8 mouse cellular contexts compared by ENCODE assay signal in genomic region chr11:120030145-120030901, GRCm38 (mm10). TPM values are rescaled to one million over a fixed set of nuclear protein-coding genes. Genes with fewer than 3 reads are reported as not detected.
DNase-seq lines count a peak whose midpoint lies in the region; ATAC-seq and TF ChIP-seq lines count a peak whose summit lies in the region.

No protein-coding gene starts in this region.

- no peak overlapping the region for H3K4me2 ChIP-seq in stomach, postnatal 0 days (replicated peaks; ENCODE audit: low read depth)

- peak; percentile 17; the same call in 1 of the 2 replicates for ATAC-seq in stomach, postnatal 0 days (ENCODE audit: low FRiP score, low TSS enrichment)

- WGBS in kidney, adult 2 months = 29% methylated on average over 10 of the region's 10 CpGs
- 38% methylated on average over 10 of the region's 10 CpGs for WGBS in stomach, postnatal 0 days

- H3K27ac ChIP-seq in left cerebral cortex, adult 2 months = peak overlapping the region; percentile 13
- H3K27ac ChIP-seq in kidney, adult 2 months (ENCODE audit: insufficient read depth, low read depth, low read length) = no peak overlapping the region; the same call in 1 of the 2 replicates
- no peak overlapping the region for H3K27ac ChIP-seq in stomach, postnatal 0 days (replicated peaks)

- H3K36me3 ChIP-seq in kidney, adult 2 months (ENCODE audit: control insufficient read depth, insufficient read depth, low read length) = no peaks in the 10 kb centered on the region
- H3K36me3 ChIP-seq in stomach, postnatal 0 days (ENCODE audit: control insufficient read depth, insufficient read depth, low read length) = no peaks in the 10 kb centered on the region

- TF ChIP-seq EP300 in stomach, postnatal 0 days (optimal IDR thresholded peaks at IDR 0.05) = no peak

- no peaks in the 10 kb centered on the region for H3K9me3 ChIP-seq in stomach, postnatal 0 days (ENCODE audit: control insufficient read depth, low read length)

- intact Hi-C loops in left cerebral cortex, adult 2 months (cut with DNase I) = loop anchor here (1.0 kb wide), 1 partner anchor 35 kb away; no protein-coding TSS in a partner anchor

- no peak for DNase-seq in left cerebral cortex, adult 2 months (ENCODE audit: extremely low spot score in 1 of 2, low spot score in 2 of 2)
- DNase-seq in left cerebral cortex, adult 8-10 months (ENCODE audit: low spot score in 2 of 2) = no peak
- peak; percentile 65 for DNase-seq in brain, embryonic 14.5 days (ENCODE audit: low read depth)
- DNase-seq in heart, adult 8-10 months (ENCODE audit: low spot score) = peak; percentile 49
- DNase-seq in kidney, adult 2 months = peak; percentile 69
- peak; percentile 67 to 77 for DNase-seq in lung, postnatal 4 days
- no peak for DNase-seq in stomach, postnatal 0 days (ENCODE audit: low spot score)
- DNase-seq in left cerebral cortex, adult 9 months (ENCODE audit: low spot score in 2 of 2) = no peak

- H3K4me1 ChIP-seq in kidney, adult 2 months (ENCODE audit: control insufficient read depth, insufficient read depth, low read length) = peaks cover 6% of the 10 kb centered on the region; the same call in 1 of the 2 replicates
- H3K4me1 ChIP-seq in stomach, postnatal 0 days (replicated peaks; ENCODE audit: control insufficient read depth, insufficient read depth) = no peaks in the 10 kb centered on the region

- H3K27me3 ChIP-seq in kidney, adult 2 months (replicated peaks; ENCODE audit: control insufficient read depth, insufficient read depth, low read length) = no peaks in the 10 kb centered on the region
- H3K27me3 ChIP-seq in stomach, postnatal 0 days (ENCODE audit: control insufficient read depth, insufficient read depth, low read length) = no peaks in the 10 kb centered on the region

- TF ChIP-seq CTCF in left cerebral cortex, adult 2 months (IDR thresholded peaks at IDR 0.05) = peak; percentile 69
- peak; percentile 75; the same call in 1 of the 2 replicates for TF ChIP-seq CTCF in brain, embryonic 14.5 days (IDR thresholded peaks at IDR 0.05; ENCODE audit: borderline replicate concordance, extremely low read depth, insufficient read depth, insufficient read length)
- TF ChIP-seq CTCF in kidney, adult 2 months (conservative IDR thresholded peaks at IDR 0.05; ENCODE audit: insufficient read depth, insufficient read length, low read depth, low read length) = peak; percentile 72
- TF ChIP-seq CTCF in stomach, postnatal 0 days (IDR thresholded peaks at IDR 0.05; ENCODE audit: low read depth) = peak; percentile 84

- no peak overlapping the region for H3K4me3 ChIP-seq in left cerebral cortex, adult 2 months
- no peak overlapping the region for H3K4me3 ChIP-seq in kidney, adult 2 months (ENCODE audit: insufficient read depth, low read depth, low read length)
- no peak overlapping the region for H3K4me3 ChIP-seq in stomach, postnatal 0 days (ENCODE audit: low read depth, low read length)

- no peak for TF ChIP-seq POLR2A in brain, embryonic 14.5 days (IDR thresholded peaks at IDR 0.05; ENCODE audit: borderline replicate concordance, extremely low read depth, insufficient read depth, insufficient read length, poor library complexity, severe bottlenecking)
- TF ChIP-seq POLR2A in kidney, adult 2 months (IDR thresholded peaks at IDR 0.05; ENCODE audit: low read depth, low read length) = no peak

- H3K9ac ChIP-seq in stomach, postnatal 0 days (ENCODE audit: low read length) = no peak overlapping the region

RNA-seq across cellular contexts. Expression of gene Aatk, which starts 16.6 kb away (rescaled TPM):
- 100 to 1,000 TPM; 193 to 203 TPM for total RNA-seq in left cerebral cortex, adult 2 months (2021)
- total RNA-seq in left cerebral cortex, adult 8-10 months (2022) = 100 to 1,000 TPM; 217 to 244 (median 225) TPM
- polyA plus RNA-seq in brain, embryonic 14.5 days (2012; rRNA removed) = 54.8 and 71.1 TPM in 2 replicates
- 1 to 10 TPM; 3.1 to 6.2 (median 4.7) TPM for total RNA-seq in heart, adult 8-10 months (2022)
- 5.1 and 6.8 TPM in 2 replicates for polyA plus RNA-seq in kidney, adult 2 months (2012; rRNA removed)
- polyA plus RNA-seq in stomach, postnatal 0 days (2015; fragmentation: Nextera tagmentation; extraction: Ambion mirVana) = 1.6 and 2.1 TPM in 2 replicates

RNA-seq across cellular contexts. Expression of gene Cep131, which starts 56.3 kb away (rescaled TPM):
- total RNA-seq in left cerebral cortex, adult 2 months (2021) = 10 to 100 TPM; 33.8 to 37.1 TPM
- total RNA-seq in left cerebral cortex, adult 8-10 months (2022) = 10 to 100 TPM; 29.8 to 37.4 (median 32.2) TPM
- 34.7 and 43.3 TPM in 2 replicates for polyA plus RNA-seq in brain, embryonic 14.5 days (2012; rRNA removed)
- 10 to 100 TPM in 3 of 4 experiments, 1 to 10 TPM in 1; 8.9 to 16.0 (median 11.7) TPM for total RNA-seq in heart, adult 8-10 months (2022)
- 5.8 and 6.8 TPM in 2 replicates for polyA plus RNA-seq in kidney, adult 2 months (2012; rRNA removed)
- 5.8 and 6.3 TPM in 2 replicates for polyA plus RNA-seq in stomach, postnatal 0 days (2015; fragmentation: Nextera tagmentation; extraction: Ambion mirVana)

Comparison
In these comparisons a context has a peak if more than half of its experiments do, and no peak if none do; other contexts are left out.
1. DNase-seq: peak in brain, embryonic 14.5 days (single experiment), heart, adult 8-10 months (single experiment), kidney, adult 2 months (single experiment) and lung, postnatal 4 days (2 of 2); none in left cerebral cortex, adult 2 months (0 of 2), left cerebral cortex, adult 8-10 months (0 of 2), stomach, postnatal 0 days (single experiment) and left cerebral cortex, adult 9 months (0 of 2).
2. RNA of gene Aatk, which starts 16.6 kb away (total RNA-seq): 217 to 244 TPM in left cerebral cortex, adult 8-10 months and 193 to 203 TPM in left cerebral cortex, adult 2 months; 3.1 to 6.2 TPM in heart, adult 8-10 months; every median in the first group is over 10 times any median in the second.
3. Peak in every context shown above with its lines, with median percentiles within 50 percentile points of each other: CTCF ChIP-seq.